Mouse (Mus musculus) liver, embryonic 13.5 days (tissue): ENCODE data around the gene Acot4. TPM values are rescaled to one million over a fixed set of nuclear protein-coding genes. Genes with fewer than 3 reads are reported as not detected.
"Not testable (repeated sequence)": the region's sequence is repeated elsewhere in the genome, so short reads cannot be mapped to it uniquely, and the experiment has no call there.

Source experiments
- ATAC-seq: fragments of 200-750 bp; cut with Nextera tagmentation; 2 replicates; pipeline ENCODE4 v1.8.0; 2017; ENCODE audit warnings: low read depth, mild to moderate bottlenecking, moderate number of reproducible peaks, moderate library complexity
- DNase-seq: peaks from one replicate; pipeline ENCODE4 v3.0.0; 2022
- H3K27ac ChIP-seq: fragments of 300-500 bp; sonication (generic); 2 replicates; pipeline ENCODE4 v1.5.1; 2015; ENCODE audit warnings: moderate library complexity, mild to moderate bottlenecking, inconsistent platforms
- H3K27me3 ChIP-seq: fragments of 300-500 bp; sonication (generic); 2 replicates; pipeline ENCODE4 v1.6.1; 2015; ENCODE audit warnings: mild to moderate bottlenecking, inconsistent platforms
- H3K36me3 ChIP-seq: fragments of 300-500 bp; sonication (generic); 2 replicates; pipeline ENCODE4 v1.6.1; 2015; ENCODE audit warnings: mild to moderate bottlenecking, inconsistent platforms
- H3K4me1 ChIP-seq: fragments of 300-500 bp; sonication (generic); replicated peaks from 2 replicates; pipeline ENCODE4 v1.6.1; 2015; ENCODE audit warnings: inconsistent platforms
- H3K4me2 ChIP-seq: fragments of 300-500 bp; sonication (generic); 2 replicates; pipeline ENCODE4 v1.6.1; 2015; ENCODE audit warnings: inconsistent platforms, mild to moderate bottlenecking, moderate library complexity
- H3K4me3 ChIP-seq: fragments of 300-500 bp; sonication (generic); replicated peaks from 2 replicates; pipeline ENCODE4 v1.5.1; 2015; ENCODE audit warnings: mild to moderate bottlenecking, inconsistent platforms
- H3K9ac ChIP-seq: fragments of 300-500 bp; sonication (generic); 2 replicates; pipeline ENCODE4 v1.6.1; 2015; ENCODE audit warnings: mild to moderate bottlenecking, inconsistent platforms
- H3K9me3 ChIP-seq: fragments of 300-500 bp; sonication (generic); replicated peaks from 2 replicates; pipeline ENCODE4 v1.6.1; 2016; ENCODE audit warnings: inconsistent platforms
- WGBS: fragments of 180-500 bp; shearing (Covaris S2); methylation state at CpG from one replicate; pipeline ENCODE4 v1.1.7; 2015; ENCODE audit not compliant: insufficient replicate concordance; 5-methylcytosine and 5-hydroxymethylcytosine counted together
- polyA plus RNA-seq: library from polyadenylated mRNA; unstranded; fragments of >200 nt; fragmentation: Nextera tagmentation; extraction: Ambion mirVana; gene quantifications from 2 replicates; pipeline ENCODE4 v1.2.1, GENCODE M21; 2015

The Acot4 gene
- polyA plus RNA-seq, 1 experiment from 2014 or later = 6.7 TPM

- no peak for DNase-seq
- Histone ChIP-seq H3K27ac (no peak overlapping the region), H3K9ac (0 out of 2 replicates have a peak overlapping the region, but pooled peaks have one; percentile 45), H3K4me1 (0 out of 2 replicates have a peak, but pooled peaks cover 4% of the 10 kb centered on the region), H3K9me3 (no peaks in the 10 kb centered on the region), H3K27me3 (peaks cover 35% of the 10 kb centered on the region), H3K36me3 (no peaks in the 10 kb centered on the region), H3K4me2 (peak overlapping the region; percentile 53), H3K4me3 (peak overlapping the region; percentile 47)
- ATAC-seq = no peak
- 62% methylated on average over 3 of the region's 3 CpGs for WGBS
Measured at GRCm38 (mm10) chr12:84010201-84010600, 28.0 kb upstream of the Acot4 start.

- 51% methylated on average over 12 of the region's 12 CpGs for WGBS
- H3K27ac ChIP-seq = no peak overlapping the region
- H3K9me3 ChIP-seq = no peaks in the 10 kb centered on the region
- H3K4me2 ChIP-seq = peak overlapping the region; percentile 53
- no peaks in the 10 kb centered on the region for H3K36me3 ChIP-seq
- H3K9ac ChIP-seq = no peak overlapping the region
- peak overlapping the region; percentile 16; the same call in 1 of the 2 replicates for H3K4me3 ChIP-seq
- ATAC-seq (no peak), DNase-seq (no peak)
- peaks cover 35% of the 10 kb centered on the region for H3K27me3 ChIP-seq
- H3K4me1 ChIP-seq = 0 out of 2 replicates have a peak, but pooled peaks cover 4% of the 10 kb centered on the region
Measured at GRCm38 (mm10) chr12:84011251-84012040, 26.7 kb upstream of the Acot4 start.

GRCm38 (mm10) chr12:84013130-84013529 lies 25.0 kb upstream of the Acot4 start:
- Histone ChIP-seq H3K27ac (no peak overlapping the region), H3K4me1 (0 out of 2 replicates have a peak, but pooled peaks cover 4% of the 10 kb centered on the region), H3K36me3 (no peaks in the 10 kb centered on the region), H3K27me3 (peaks cover 35% of the 10 kb centered on the region), H3K9ac (no peak overlapping the region), H3K4me3 (no peak overlapping the region), H3K4me2 (no peak overlapping the region), H3K9me3 (no peaks in the 10 kb centered on the region)
- no peak for ATAC-seq
- DNase-seq = no peak
- 65% methylated on average over 6 of the region's 6 CpGs for WGBS

GRCm38 (mm10) chr12:84013701-84014100 lies 24.5 kb upstream of the Acot4 start:
- Histone ChIP-seq H3K9ac (no peak overlapping the region), H3K27ac (no peak overlapping the region), H3K36me3 (no peaks in the 10 kb centered on the region; the same call in 1 of the 2 replicates), H3K4me2 (no peak overlapping the region), H3K4me1 (0 out of 2 replicates have a peak, but pooled peaks cover 4% of the 10 kb centered on the region), H3K27me3 (peaks cover 30% of the 10 kb centered on the region), H3K9me3 (no peaks in the 10 kb centered on the region), H3K4me3 (no peak overlapping the region)
- WGBS = 76% methylated on average over 7 of the region's 7 CpGs
- ATAC-seq (no peak), DNase-seq (no peak)

GRCm38 (mm10) chr12:84020528-84020927 lies 17.7 kb upstream of the Acot4 start:
- 53% methylated on average over 7 of the region's 7 CpGs for WGBS

GRCm38 (mm10) chr12:84022266-84022665 lies 15.9 kb upstream of the Acot4 start:
- H3K4me1 ChIP-seq, H3K9me3 ChIP-seq, H3K4me2 ChIP-seq, DNase-seq, ATAC-seq, H3K36me3 ChIP-seq, H3K27ac ChIP-seq, H3K4me3 ChIP-seq, H3K9ac ChIP-seq, H3K27me3 ChIP-seq: not testable (repeated sequence)
- whole genome bisulfite sequencing = 72% methylated on average over 4 of the region's 4 CpGs

More at GRCm38 (mm10) chr12:84020528-84020927, 17.7 kb upstream of the Acot4 start:
- not testable (repeated sequence) for H3K9ac ChIP-seq, H3K4me3 ChIP-seq, DNase-seq, H3K27me3 ChIP-seq, H3K27ac ChIP-seq, H3K9me3 ChIP-seq, H3K4me1 ChIP-seq, H3K4me2 ChIP-seq, H3K36me3 ChIP-seq
- peak; percentile 79 for ATAC-seq

GRCm38 (mm10) chr12:84023052-84023745 lies 15.0 kb upstream of the Acot4 start:
- H3K4me3 ChIP-seq = no peak overlapping the region
- H3K9ac ChIP-seq = no peak overlapping the region
- H3K27ac ChIP-seq = peak overlapping the region; percentile 36; the same call in 1 of the 2 replicates
- 63% methylated on average over 9 of the region's 9 CpGs for WGBS
- DNase-seq (no peak), ATAC-seq (no peak)
- H3K4me2 ChIP-seq = no peak overlapping the region
- H3K4me1 ChIP-seq = no peaks in the 10 kb centered on the region
- H3K36me3 ChIP-seq = no peaks in the 10 kb centered on the region; the same call in 1 of the 2 replicates
- no peaks in the 10 kb centered on the region for H3K9me3 ChIP-seq
- no peaks in the 10 kb centered on the region for H3K27me3 ChIP-seq

GRCm38 (mm10) chr12:84025888-84026287 lies 12.3 kb upstream of the Acot4 start:
- ATAC-seq (no peak), DNase-seq (no peak)
- 80% methylated on average over 7 of the region's 7 CpGs for WGBS
- no peak overlapping the region for H3K4me2 ChIP-seq
- H3K36me3 ChIP-seq = no peaks in the 10 kb centered on the region
- no peaks in the 10 kb centered on the region for H3K27me3 ChIP-seq
- no peak overlapping the region for H3K9ac ChIP-seq
- no peaks in the 10 kb centered on the region for H3K4me1 ChIP-seq
- no peak overlapping the region for H3K27ac ChIP-seq
- H3K4me3 ChIP-seq = no peak overlapping the region
- H3K9me3 ChIP-seq = no peaks in the 10 kb centered on the region

- H3K9me3 ChIP-seq, DNase-seq, H3K4me3 ChIP-seq, ATAC-seq, H3K4me1 ChIP-seq, H3K9ac ChIP-seq, H3K27ac ChIP-seq, H3K27me3 ChIP-seq, H3K4me2 ChIP-seq, H3K36me3 ChIP-seq: not testable (repeated sequence)
- WGBS = 49% methylated on average over 3 of the region's 3 CpGs
Measured at GRCm38 (mm10) chr12:84028328-84028727, 9.9 kb upstream of the Acot4 start.

- not testable (repeated sequence) for H3K9me3 ChIP-seq, H3K9ac ChIP-seq, H3K27me3 ChIP-seq, ATAC-seq, H3K4me2 ChIP-seq, H3K36me3 ChIP-seq, H3K4me3 ChIP-seq, H3K27ac ChIP-seq, DNase-seq
- 69% methylated on average over 1 of the region's 1 CpGs for WGBS
- peaks cover 14% of the 10 kb centered on the region for H3K4me1 ChIP-seq
Measured at GRCm38 (mm10) chr12:84029043-84029442, 9.1 kb upstream of the Acot4 start.

- no peaks in the 10 kb centered on the region for H3K9me3 ChIP-seq
- DNase-seq (peak; percentile 32), ATAC-seq (peak; percentile 45; the same call in 1 of the 2 replicates)
- H3K27ac ChIP-seq = no peak overlapping the region
- H3K9ac ChIP-seq = no peak overlapping the region
- H3K4me3 ChIP-seq = no peak overlapping the region
- H3K4me1 ChIP-seq = peaks cover 20% of the 10 kb centered on the region
- H3K4me2 ChIP-seq = no peak overlapping the region
- 45% methylated on average over 4 of the region's 4 CpGs for WGBS
- no peaks in the 10 kb centered on the region for H3K36me3 ChIP-seq
- H3K27me3 ChIP-seq = no peaks in the 10 kb centered on the region
Measured at GRCm38 (mm10) chr12:84030659-84031332, 7.4 kb upstream of the Acot4 start.
